Mouse (Mus musculus) heart, postnatal 0 days (tissue): ENCODE results near the gene Parva.

Source experiments
- CTCF ChIP-seq: IDR thresholded peaks from 2 replicates; pipeline ENCODE4 v1.5.1; 2016; ENCODE audit warnings: antibody characterized with exemption, control low read depth, low read depth
- EP300 ChIP-seq: IDR thresholded peaks from 2 replicates; pipeline ENCODE4 v1.6.1; 2016; ENCODE audit warnings: antibody characterized with exemption, low read depth

GRCm38 (mm10) chr7:112472024-112472707 lies 44.9 kb downstream of the Parva start:
- TF ChIP-seq CTCF (no peak), EP300 (no peak)
